Mouse (Mus musculus): Measurements from ENCODE around the gene Kmt2c. TPM values are rescaled to one million over a fixed set of nuclear protein-coding genes. Genes with fewer than 3 reads are reported as not detected.

Kmt2c gene
- 8.5 and 9.8 TPM in 2 replicates for polyA plus RNA-seq (2012; ENCODE audit: low replicate concordance)

DNA sequence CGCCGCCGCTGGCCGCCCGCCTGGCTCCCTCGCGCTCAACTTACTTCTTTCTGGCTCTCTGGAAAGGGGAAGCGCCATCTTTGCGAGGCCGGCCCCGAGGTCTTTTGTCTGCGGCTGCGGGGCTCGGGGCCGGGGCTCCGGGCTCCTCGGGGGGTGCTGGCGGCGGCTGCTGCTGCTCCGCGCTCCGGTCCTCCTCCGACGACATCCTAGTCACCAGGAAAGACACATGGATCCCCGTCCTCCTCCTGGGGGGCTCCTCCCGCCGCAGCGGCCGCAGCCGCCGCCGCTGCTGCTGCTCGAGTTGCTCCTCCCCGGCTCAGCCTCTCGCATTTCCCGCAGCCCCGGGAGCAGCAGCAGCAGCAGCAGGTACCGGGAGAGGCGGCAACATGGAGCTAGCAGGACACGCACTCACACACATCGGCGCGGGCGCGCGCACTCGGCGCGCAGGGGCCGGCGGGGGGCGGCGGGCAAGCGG is at the start of gene Kmt2c:
TSS of gene Kmt2c (minus strand) at position 438 of the 475 bp plus-strand sequence.

GRCm38 (mm10) chr5:25515767-25516166 is 17.2 kb upstream of the Kmt2c start, which contains the start of gene Cct8l1:
Gene Cct8l1 (plus strand): TSS chr5:25516067.

DNA sequence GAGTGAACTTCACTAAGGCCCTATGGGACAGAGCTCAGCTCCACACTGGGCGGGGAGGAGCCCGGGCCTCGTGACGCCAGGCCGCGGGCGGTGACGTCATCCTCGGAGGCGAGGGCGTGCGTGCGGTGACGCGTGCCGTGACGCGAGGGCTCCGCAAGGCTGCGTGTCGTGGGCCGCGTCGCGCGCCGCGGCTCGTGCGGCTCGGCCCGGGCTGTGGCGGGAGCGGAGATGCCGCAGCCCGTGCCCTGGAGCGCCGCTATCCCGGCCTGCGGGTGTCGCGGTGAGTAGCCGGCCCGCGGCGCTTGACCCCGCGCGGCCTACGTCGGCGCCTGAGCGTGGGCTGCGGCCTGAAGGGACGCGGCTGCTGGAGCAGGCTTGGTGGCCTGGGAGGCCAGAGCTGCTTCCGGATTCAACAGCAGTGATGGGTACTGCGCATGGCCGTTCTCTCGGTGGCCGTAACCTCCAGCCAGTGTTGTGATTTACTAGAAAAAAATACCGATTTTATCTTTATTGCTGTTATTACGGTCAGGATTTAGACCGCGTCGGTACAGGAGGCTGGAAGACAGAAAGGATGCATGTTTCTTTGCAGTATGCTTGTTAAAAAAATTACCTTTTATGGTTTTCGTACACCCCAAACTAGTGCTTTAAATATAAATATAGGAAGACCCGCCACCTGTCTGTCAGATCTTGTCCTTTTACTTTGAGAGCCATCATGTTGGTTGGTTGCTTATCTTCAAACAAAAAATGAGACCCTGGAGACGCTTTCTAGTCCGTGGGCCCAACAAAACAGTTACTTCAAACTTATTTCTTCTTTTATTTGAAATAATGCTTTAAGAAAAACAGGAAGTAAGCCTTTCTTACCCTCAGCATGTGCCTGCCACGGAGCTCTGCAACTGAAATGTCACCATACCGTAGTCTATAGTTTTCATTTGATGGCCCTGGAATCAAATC is 275.6 kb downstream of the Kmt2c start, which contains the start of gene E130116L18Rik:
TSS of gene E130116L18Rik (minus strand) at position 402 of the 951 bp plus-strand sequence.

Other genes starting within 250 kb of the Kmt2c start
- gene Cct8l1, start 17.3 kb upstream of the Kmt2c start, polyA plus RNA-seq (2012; ENCODE audit: low replicate concordance) = not detected in 2 replicates
- gene Xrcc2, start 207.0 kb upstream of the Kmt2c start, polyA plus RNA-seq (2012; ENCODE audit: low replicate concordance) = 2.0 and 7.3 TPM in 2 replicates